Mouse (Mus musculus) kidney, postnatal 25 days (tissue): ENCODE data around the gene Fign.

ENCODE experiments used
- DNase-seq, 2 experiments: peaks; one replicate each; pipeline ENCODE4 v3.0.0; 2021; ENCODE audit warnings: mixed read lengths in 2 of 2

Gene Fign

DNA sequence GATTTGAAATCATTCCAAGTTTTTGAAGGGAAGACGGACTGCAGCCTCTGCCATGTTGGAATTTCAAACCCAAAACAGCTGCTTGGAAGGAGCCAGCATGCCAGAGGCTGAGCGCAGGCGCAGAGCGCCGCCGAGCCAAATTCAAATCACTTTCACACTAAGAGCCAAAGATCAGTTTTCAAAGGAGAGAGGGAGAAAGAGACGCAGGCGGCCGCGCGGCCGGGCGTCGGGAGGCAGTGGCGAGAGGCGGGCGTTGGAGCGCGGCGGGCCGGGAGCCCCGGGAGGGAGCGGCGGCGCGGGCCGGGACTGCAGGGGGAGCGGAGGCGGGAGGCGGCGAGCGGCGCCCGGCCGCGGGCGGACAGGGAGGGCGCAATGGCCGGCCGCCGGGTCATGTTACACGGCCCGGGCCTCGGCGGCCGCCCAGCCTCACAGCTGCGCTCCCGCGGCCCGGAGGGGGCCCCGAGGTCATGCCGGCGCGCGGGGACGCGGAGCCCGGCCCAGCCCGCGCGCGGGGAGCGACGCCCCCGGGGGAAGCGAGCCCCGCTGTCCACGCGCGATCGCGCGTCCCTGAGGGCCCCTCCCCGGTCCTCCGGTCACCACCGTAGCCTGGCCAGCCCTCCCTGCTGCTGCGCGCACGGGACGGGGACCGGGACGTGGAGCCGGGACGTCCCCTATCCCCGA, at the start of gene Fign:
Gene Fign, minus strand, starts transcription at position 102 of the 681 bp plus-strand sequence.
- peak; percentile 88 to 93 for DNase-seq

DNA sequence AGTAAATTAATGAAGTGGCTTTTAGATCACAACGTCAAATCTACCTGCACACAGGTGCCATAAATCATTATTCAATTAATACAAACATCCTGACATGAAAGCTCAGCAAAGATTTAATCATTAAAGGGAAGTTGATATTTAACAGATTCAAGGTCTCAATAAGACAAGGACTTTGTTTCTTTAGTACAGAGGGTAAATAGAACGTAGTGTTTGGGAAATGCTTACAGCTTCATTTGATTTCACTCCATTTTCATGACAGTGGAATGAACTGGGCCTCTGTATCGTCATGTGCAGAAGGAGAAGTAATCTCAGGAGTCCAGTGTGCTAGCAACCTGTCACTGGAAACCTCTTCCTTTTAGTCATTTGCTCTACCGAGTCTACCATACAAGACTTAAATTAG, 35.8 kb upstream of the Fign start:
- no peak for DNase-seq

DNA sequence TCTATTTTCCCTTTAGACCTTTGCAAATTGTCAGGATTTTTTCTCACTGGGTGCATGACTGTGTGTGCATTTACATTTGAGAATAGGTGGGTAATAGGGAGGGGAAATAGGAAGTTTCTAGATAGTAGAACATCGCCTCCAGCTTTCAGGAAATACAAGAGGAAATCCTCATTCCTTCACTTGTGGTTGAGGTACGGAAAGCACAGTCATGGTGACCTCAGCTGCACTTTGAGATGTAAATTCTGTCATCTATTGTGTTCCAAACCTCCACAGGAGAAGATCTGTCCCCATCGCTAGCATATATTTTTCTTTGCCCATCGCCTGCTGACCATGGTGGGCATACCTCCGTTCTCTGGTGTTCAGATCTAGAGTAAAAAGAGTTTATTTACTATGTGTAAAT, 22.7 kb upstream of the Fign start:
- no peak for DNase-seq

DNA sequence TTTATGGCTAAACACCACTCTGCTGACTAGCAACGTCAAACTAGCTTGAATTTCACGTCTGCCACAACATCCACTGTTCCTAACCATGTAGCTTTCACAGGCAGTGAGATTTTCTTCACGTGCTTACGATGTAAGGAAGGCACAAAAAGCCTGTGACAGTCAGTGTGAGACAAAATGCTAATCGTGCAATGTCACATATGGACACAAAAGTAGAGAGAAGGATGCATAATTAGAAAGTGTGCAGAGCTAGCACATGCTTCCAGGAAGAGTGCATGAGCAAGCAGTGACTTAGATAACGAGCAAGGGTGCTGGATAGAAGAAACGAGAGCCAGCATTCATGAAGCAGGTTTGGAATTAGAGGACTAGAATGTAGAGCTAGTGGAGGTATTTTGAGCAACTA, 18.8 kb upstream of the Fign start:
- DNase-seq: no peak

GRCm38 (mm10) chr2:64111133-64111532, 13.3 kb upstream of the Fign start:
- DNase-seq: no peak

DNA sequence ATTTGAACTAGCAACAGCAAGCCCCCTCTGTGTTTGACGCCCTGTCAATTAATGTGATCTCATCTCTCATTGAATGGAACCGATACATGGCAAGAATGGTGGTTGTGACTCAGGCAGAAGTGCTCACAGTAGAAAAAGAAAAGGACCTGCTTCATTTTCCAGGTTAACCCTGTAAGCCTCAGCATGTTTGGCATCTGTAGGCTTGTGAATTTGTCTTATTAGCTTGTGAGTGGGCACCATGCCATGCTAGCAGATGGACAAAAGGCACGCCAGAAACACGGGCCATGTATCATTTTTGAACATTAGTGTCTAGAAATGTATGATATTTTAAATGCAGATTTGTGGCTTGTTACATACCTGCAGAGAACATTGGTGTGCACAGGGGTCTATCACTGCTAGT, 12.0 kb upstream of the Fign start:
- no peak for DNase-seq

GRCm38 (mm10) chr2:64108040-64108439, 10.2 kb upstream of the Fign start:
- no peak for DNase-seq

DNA sequence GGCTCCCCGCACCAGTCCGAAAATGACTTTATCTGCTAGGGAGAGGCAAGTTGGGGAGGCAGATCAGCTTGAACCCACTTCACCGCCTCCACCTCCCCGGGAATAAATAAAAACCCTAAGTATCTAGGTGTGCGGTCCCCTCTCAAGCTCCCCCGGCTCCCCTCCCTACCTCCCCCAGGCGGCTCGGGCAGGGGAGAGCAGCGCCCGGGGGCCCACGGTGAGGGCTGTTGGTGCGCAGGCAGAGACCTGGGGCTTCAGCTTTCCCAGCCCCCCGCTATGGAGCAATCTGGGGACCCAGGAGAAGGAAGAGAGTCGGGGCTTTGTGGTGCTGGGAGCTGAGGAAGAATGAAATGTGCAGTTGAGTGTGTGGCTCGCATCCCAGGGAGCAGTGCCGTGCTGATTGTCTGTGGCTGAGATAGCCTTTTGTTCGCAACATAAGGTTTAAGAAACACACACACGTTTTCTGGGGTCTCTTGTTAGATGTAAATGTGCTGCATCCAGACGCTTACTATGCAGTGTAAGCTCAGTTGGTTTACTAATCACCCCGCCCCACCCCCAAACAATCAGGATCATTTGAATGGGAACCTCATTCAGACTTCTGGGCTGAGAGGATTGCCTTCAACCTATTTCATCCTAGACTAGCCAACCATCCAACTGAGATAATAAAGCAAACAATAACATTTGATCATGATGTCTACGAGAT, 931 bp upstream of the Fign start:
- peak; percentile 21 to 52 for DNase-seq

DNA sequence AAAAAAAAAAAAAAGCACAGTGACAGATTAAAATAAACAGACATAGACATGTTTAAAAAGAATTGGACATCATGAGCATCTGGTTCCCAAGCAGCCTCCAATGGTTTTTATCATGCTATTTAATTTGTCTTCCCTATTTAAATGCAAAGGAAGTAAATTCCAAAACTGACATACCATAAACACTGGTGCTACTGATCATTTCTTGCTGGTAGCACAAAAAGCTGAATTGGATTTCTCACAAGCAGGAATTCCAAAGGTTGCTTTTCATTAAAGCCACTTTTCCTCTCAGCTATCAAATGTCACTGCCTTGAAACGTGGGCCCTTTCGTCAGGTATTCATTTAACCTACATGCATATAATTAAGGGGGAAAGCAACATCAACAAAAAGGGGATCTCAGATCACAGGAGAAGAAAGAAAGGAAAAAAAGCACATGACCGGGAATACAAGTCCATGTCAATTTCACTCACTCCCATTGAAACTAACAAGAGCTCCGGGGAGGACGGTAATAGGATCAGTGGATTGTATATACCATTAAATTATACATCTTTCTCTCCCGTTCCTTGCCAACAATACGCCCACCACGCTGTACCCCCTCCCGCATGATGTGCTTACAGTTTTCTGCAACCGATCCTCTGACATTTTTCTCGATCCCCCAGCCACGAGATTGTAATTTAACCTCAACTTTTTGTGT, 972 bp downstream of the Fign start:
- DNase-seq: no peak

DNA sequence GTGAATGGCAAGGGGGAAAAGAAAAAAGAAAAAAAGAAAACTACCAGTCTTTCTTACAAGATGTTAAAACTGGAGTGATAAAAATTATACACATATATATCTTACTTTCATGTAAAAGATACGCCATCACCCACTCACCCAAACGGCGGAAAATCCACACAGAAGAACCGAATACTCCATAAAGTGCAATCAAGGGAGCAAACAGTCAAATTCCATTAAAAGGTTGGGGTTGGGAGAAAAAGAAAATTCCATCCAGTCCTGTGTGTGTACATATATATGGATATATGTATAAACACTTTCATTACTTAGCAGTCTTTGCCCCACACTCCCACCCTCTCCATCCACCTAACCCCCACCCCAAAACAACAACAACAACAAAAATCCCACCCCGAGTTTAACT, 1.7 kb downstream of the Fign start:
- no peak for DNase-seq

GRCm38 (mm10) chr2:64095561-64095960, 2.3 kb downstream of the Fign start:
- DNase-seq: no peak

GRCm38 (mm10) chr2:64093087-64093486, 4.8 kb downstream of the Fign start:
- DNase-seq: no peak

- no peak for DNase-seq
Observed at GRCm38 (mm10) chr2:64083853-64084427, 13.9 kb downstream of the Fign start.

DNA sequence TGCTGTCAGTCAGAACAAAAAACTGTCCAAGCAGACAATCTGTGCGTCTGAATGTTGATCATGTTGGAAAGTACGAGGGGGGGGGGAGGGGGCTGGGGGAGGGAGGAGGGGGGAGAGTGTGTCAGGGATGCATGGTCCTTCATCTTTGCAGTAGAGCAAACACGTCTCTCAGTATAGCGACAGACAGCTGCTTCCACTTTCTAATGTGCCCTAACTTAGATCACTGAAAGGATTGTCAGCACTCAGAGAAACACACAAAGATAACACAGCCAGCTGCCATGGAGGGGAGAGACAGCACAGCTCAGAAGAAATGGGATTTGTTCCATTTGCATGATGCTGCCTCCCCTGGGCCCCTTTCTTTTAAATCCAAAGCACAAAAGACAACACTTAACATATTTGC, 18.1 kb downstream of the Fign start:
- no peak for DNase-seq

- DNase-seq: no peak
Observed at GRCm38 (mm10) chr2:64078551-64078950, 19.3 kb downstream of the Fign start.

GRCm38 (mm10) chr2:64077846-64078245, 20.0 kb downstream of the Fign start:
- no peak for DNase-seq

GRCm38 (mm10) chr2:64075873-64076272, 22.0 kb downstream of the Fign start:
- DNase-seq: peak in 1 of 2 experiments; percentile 40

- DNase-seq: no peak
Observed at GRCm38 (mm10) chr2:64074602-64075389, 23.0 kb downstream of the Fign start.

DNA sequence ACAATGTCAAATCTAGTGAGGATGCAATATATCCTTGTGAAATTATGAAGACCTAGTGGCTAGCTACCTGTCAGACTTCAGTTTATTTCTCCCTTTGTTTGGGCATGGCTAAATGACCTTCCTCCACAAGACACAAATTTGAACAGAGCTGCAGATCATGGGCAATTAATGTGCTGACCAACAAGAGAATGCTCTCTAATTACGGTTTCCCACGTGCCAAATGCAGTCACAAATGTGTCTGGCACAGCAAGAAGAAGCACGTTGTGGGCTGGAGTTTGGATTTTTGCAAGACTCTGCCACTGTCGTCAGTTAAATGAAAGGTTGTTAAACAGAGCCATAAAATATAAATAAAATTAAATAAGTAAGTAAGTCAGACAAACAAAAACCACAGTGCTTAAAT, 25.7 kb downstream of the Fign start:
- DNase-seq: no peak

DNA sequence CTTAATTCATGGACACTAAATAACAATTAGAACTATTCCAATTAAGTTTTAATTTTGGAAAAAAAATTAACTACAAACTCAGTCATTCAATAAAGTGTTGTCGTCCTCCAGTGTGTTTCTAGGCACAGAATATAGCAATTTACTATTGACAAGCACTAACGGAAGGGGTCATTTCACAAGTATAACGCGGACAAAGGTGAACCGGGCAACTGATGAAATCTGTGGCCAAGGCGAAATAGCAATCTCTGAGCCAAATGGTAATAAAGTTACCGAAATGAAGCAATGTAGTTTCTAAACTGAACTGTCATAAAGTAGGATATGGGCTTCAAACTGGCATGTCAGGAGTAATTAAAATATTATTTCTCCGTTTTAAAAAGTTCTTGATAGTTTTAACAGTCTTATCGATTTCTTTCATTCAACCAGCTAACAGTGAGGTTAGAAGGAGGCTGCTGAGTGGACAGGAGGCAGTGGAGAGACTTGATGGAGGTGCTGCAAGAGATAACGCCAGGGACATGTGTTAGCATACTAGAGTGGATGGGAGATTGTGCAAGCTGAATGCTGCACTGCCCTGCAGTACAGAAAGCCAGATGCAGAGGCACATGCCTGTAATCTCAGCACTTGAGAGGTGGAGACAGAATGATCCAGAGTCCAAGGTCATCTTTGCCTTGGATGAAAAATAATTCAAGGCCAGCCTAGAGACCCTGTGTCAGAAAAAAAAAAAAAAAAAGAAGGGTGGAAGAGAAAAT, 27.7 kb downstream of the Fign start:
- DNase-seq: no peak

- DNase-seq: no peak
Observed at GRCm38 (mm10) chr2:64065511-64065910, 32.3 kb downstream of the Fign start.

- peak; percentile 33 to 68 for DNase-seq
Observed at GRCm38 (mm10) chr2:64059477-64059876, 38.4 kb downstream of the Fign start.
